Mouse (Mus musculus) forelimb bud, embryonic 11.5 days (tissue): ENCODE measurements around the gene Fuz.

Experiments
- DNase-seq: peaks from one replicate; pipeline ENCODE4 v3.0.0-alpha.2; 2012; ENCODE audit warnings: low read depth, low spot score

Gene Fuz

DNA sequence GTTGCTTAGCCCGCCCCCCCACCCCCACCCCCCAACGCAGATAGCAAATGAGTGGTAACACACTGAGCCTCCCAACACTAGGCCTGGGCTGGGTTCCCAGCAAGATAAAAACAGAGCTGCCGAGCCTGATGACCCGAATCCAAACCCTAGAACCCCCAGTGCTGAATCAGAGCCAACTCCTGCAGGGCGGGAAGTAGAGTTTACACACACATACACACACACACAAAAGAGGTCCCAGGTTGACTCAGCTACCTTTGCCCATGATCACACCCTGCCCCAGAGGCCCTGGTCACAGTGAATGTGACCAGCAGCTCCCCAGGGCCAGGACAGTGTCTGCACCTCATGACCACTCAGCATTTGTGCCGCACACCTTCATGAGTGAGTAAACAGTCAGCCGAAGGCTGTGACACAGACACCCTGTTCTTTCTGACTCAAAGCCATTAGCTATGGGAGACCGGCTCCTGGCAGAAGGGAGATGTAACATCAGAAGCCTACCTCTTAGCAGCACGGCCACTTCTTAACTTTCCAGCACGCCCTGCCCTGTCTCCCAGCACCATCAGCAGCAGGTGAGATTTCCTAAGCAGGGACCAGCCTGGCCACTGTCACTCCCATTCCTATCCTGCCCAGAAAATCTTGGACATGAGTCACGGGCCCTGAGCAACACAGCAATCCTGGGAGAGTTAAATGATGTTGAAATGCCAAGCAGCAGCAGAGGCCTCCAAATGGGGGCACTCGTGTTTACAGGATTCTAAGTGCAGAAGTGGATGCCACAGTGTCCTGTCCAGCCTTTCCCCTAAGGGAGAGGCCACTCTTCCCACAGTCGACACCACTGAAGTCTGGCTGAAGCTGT is 7.4 kb upstream of the Fuz start:
- DNase-seq: no peak

GRCm38 (mm10) chr7:44890180-44890579 is 5.7 kb upstream of the Fuz start:
- no peak for DNase-seq

DNA sequence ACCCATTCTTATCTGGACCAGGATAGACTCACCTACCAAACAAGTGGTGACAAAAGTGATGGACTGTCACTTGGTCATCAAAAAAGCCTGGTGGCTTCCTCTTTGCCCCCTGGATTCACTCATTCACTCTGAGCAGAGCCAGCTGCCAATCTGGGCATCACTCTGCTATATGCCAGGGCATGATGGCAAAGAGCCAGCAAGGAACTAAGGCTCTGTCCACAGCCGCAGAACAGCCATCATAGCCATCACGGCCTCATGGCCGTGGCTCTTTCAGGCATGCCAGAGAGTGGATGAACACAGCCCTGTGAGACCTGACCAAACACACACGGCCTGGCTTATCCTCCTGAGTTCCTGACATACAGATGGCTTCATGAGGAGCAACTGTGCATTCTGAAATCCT is 5.1 kb upstream of the Fuz start:
- DNase-seq: no peak

- no peak for DNase-seq
Measured at GRCm38 (mm10) chr7:44891611-44892010, 4.3 kb upstream of the Fuz start.

DNA sequence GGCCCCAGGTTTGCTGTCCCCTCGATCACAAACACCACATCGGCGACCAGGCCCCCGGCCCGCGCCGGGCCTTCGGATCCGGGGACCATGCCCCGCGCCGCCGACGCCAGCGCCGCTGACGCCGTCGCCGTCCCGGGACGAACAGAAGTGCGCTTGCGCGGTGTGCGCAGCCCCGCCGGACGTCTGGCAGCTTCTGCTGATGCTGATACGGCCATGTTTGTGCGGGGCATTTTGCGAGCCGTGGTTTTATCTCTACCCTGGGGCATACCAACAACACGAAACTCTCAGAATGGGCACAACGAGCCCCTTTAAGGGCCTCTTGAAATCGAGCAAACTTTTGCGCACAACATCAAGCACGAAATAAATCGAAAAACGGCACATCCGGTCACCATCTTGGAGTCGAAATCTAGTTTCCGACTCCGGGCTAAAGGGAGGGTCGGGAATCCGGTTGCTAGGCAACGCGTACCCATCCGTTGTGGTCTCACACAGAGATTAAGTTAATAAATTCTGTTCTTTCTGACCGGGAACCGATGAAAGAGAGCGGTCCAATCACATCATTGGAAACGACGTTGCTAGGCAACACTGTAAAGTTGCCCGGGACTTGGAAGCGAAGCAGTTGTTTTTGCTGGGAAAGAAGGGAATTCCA is 3.5 kb upstream of the Fuz start, which contains the start of gene Med25:
Gene Med25 (minus strand): TSS at position 437 of the 646 bp plus-strand sequence.
- DNase-seq: peak; percentile 98

GRCm38 (mm10) chr7:44893197-44893596 is 2.7 kb upstream of the Fuz start:
- no peak for DNase-seq

GRCm38 (mm10) chr7:44894175-44894574 is 1.7 kb upstream of the Fuz start:
- no peak for DNase-seq

GRCm38 (mm10) chr7:44895206-44895592 is 680 bp upstream of the Fuz start:
- no peak for DNase-seq

GRCm38 (mm10) chr7:44896499-44896898 is 620 bp downstream of the Fuz start:
- DNase-seq: no peak

DNA sequence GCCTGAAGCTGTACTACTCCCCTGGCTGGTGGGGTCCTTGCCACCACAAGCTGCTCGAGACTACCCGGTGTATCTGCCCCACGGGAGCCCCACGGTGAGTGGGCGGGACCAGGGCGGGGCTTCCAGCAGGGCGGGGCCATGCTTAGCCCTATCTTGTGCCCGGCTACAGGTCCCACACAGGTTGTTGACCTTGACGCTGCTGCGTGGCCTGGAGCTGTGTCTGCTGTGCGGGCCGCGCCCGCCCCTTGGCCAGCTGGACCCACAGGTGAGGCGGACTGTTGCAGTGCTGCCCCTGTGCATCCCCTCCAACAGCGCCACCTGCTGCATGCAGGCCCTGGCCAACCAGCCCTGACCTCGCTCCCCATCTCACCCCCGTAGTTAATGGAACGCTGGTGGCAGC is 2.7 kb downstream of the Fuz start:
- DNase-seq: no peak

DNA sequence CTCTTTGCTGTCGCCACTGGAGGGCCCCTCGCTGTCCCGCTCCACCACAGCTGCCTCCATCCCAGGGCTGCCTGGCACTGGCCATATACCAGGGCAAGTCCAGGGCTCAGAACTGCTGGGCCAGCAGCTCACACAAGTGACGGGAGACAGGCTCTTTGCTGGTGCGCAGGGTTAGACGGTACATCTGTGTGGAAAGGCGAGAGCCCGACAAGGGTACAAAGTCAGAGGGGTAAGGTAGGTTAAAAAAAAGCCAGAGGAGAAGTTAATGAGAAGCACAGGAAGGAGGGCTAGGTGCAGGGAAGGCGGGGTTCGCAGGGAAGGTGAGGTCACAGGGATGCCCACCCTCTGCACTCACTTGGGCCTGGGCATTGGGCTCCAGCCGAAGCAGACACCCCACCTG is 4.8 kb downstream of the Fuz start:
- no peak for DNase-seq

DNA sequence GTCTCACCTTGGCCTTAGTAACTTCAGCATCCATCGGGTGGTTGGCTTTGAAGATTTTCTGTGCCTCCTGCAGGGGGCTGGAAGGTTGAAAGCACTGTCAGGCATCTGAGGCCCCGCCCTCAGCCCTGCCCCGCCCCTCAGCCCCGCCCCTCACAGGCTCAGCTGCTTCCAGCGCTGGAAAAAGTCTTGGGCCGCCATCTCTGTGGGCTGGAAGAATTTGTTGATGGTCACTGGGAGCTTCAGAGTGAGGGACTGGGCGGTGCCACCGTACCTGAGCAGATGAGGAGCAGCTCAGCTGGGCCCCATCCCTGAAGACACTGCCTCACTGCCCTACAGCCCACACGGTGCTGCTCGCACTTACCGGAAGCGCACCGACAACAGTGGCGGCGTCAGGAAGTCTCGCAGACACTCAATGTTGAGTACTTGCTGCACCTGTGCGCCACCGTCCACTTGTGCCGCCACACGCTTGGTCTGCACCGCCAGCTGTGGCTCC is 5.4 kb downstream of the Fuz start:
- DNase-seq: peak; percentile 40

DNA sequence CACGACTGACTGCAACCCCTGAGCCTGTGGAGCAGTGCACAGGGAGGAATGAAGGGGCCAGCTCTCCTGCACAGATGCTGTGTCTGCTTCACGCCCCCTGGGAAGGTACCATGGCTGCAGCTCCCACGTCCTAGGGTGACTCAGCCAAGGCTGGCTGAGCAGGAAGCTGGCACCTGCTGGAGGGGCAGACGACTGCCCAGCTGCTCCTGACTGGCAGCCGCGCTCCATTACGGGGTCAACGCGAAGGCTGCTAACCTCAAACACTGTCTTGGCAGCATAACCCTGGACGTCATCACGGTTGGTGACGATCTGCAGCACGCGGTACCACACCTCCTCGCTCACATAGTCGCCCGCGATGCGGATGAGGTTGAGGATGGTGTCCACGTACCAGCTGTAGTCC is 9.6 kb downstream of the Fuz start:
- no peak for DNase-seq

DNA sequence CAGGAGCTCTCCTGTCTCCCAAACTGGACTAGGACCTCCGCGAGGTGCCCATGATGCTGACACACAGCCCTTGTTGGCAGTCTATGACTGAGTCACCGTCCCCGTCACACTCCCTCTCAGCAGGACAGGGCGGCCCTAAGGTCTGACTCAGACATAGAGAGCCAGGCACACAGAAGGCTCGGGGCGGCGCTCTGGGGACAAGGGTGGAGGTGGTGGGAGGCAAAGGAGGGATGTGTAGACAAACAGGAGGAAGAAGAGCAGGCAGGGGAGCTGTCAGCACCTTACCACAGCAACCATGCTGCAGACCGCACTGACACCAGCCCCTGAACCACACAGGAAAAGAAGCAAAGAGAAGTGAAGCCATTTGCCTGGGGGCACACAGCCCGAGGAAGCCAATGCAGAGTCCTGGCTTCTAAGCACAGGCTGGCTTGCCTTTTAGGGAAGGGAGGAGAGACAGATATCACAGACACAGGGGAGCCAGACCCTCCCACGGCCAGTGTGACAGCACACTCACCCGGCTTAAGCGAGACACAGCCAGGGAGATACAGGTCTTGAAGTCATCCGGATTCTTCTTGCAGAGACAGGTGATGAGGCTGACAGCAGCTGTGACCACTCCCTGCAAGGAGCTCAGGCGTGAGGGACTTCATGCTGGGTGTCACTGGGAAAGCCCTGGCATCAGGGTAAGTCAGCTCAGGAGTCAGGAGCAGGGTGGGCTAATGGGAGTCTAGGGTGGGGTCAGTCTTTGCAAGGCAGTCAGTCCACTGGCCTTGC is 13.0 kb downstream of the Fuz start:
- no peak for DNase-seq

DNA sequence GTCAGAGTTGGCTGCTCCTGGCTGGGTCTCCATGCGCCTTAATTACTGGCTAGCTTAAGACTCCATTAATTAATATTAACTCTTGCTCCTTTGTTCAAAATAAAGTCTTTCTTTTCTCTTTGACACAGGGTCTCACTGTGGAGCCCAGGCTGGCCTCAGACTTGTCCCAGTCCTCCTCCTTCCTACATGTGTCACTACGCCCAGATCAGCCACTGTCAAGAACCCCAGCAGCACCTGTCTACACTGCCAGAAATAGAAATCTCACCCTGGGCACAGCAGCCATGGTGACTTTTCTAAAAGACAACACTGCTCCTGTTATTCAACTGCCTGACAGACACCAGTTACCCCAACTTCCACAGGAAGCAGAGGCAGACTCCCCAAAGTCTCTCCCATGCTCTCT is 18.5 kb downstream of the Fuz start:
- DNase-seq: no peak

GRCm38 (mm10) chr7:44915314-44915713 is 19.4 kb downstream of the Fuz start:
- no peak for DNase-seq

- no peak for DNase-seq
Measured at GRCm38 (mm10) chr7:44916191-44916590, 20.3 kb downstream of the Fuz start.

- no peak for DNase-seq
Measured at GRCm38 (mm10) chr7:44916881-44917280, 21.0 kb downstream of the Fuz start.

DNA sequence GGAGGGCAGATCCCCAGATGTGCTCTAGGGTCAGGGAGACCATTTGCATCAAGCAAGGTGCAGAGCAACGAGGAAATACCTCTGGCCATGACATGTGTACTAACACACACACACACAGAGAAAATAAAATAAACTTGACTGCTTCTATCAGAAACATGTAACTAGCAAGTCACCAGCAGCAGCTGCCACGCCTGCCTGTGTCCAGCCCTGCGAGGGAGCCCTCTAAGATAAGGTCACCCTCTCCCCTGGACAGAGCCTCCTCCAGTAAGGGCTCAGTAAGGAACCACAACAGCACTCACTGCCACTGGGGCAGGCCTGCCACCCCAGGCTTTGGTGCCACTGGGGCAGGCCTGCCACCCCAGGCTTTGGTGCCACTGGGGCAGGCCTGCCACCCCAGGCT is 22.3 kb downstream of the Fuz start:
- DNase-seq: no peak

- no peak for DNase-seq
Measured at GRCm38 (mm10) chr7:44919127-44919526, 23.2 kb downstream of the Fuz start.

- DNase-seq: no peak
Measured at GRCm38 (mm10) chr7:44922530-44922929, 26.7 kb downstream of the Fuz start.

DNA sequence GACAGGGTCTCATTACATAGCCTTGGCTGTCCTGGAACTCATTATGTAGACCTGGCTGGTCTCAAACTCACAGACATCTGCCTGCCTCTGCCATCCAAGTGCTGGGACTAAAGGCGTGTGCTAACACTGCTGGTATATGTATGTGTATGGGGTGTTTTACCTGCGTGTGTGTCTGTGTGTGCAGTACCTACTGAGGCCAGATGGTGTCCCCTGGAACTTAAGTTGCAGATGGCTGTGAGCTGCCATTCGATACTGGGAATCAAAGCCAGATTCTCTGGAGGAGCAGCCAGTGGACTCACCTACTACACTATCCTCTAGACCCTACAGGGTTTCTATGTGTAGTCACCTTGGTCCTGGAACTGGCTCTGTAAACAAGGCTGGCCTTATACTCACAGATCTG is 29.6 kb downstream of the Fuz start:
- DNase-seq: peak; percentile 30
